Mouse (Mus musculus) urinary bladder, adult 18-20 months (tissue): ENCODE data around the gene 6430628N08Rik.

Experiments used
- DNase-seq, 2 experiments: peaks; one replicate each; pipeline ENCODE4 v3.0.0; 2022; ENCODE audit warnings: low spot score in 2 of 2, mixed read lengths in 2 of 2

6430628N08Rik gene

GRCm38 (mm10) chr4:115890553-115890952 lies at the start of gene 6430628N08Rik:
Gene 6430628N08Rik, plus strand, starts transcription at chr4:115890665.
- DNase-seq: no peak

DNA sequence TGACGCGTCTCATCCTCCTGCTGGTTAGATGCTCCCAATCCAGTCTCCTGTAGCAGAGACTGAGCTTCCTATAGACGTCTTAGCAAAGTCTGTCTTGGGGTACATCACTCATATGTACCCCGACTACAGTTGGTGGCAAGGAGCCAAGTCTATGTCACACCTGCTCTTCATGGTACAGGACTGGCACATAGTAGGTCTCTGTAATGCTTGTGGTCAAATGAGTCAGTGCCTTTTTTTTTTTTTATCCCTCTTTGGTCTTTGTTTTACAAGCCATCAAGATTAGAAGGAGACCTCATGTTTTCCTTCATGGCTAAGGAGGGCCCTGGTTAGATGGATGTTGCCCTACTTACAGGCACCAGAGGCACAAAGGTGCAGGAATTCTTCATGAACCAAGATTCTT lies 49.6 kb upstream of the 6430628N08Rik start:
- no peak for DNase-seq

DNA sequence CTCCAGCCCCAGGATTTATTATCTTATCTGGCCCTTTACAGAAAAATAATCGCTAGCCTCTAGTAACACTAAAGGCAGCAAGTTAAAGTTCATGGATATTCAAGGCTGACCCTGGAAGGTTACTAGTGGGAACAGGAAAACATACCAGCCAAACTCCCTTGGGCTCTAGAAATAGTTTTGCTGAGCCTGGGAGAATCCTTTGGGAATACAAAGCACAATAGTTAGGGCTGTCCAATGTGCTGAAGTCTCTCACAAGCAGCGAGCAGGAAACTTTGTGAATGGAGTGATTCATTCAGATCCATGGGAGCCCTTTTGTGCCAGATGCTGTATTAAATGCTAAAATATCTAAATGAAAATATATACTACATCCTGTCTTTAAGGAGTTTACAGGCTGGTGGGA lies 43.8 kb upstream of the 6430628N08Rik start:
- no peak for DNase-seq

- no peak for DNase-seq
Measured at GRCm38 (mm10) chr4:115847377-115847776, 43.1 kb upstream of the 6430628N08Rik start.

DNA sequence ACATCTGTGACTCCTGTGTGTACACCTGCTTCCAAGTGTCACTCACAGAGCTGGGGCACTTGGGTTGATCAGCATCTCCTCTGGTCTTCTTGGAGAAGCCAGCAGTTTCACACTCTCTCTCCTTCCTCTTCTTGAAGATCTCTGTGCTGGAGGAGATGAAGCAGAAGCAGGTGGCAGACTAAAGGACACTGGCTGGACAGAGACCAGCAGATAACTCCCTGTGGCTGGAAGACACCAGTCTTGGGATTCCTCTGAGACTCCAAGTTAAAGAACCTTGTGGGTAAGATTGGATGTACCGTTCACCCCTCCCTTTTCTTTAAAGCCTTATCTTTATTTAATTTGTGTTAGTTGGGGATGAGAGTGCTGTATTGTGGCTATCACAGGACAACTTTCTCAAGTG lies 42.4 kb upstream of the 6430628N08Rik start:
- DNase-seq: no peak

GRCm38 (mm10) chr4:115848990-115849677 lies 41.3 kb upstream of the 6430628N08Rik start:
- no peak for DNase-seq

GRCm38 (mm10) chr4:115850111-115850510 lies 40.4 kb upstream of the 6430628N08Rik start:
- no peak for DNase-seq

- DNase-seq: no peak
Measured at GRCm38 (mm10) chr4:115850631-115851030, 39.8 kb upstream of the 6430628N08Rik start.

- DNase-seq: no peak
Measured at GRCm38 (mm10) chr4:115851569-115851968, 38.9 kb upstream of the 6430628N08Rik start.

DNA sequence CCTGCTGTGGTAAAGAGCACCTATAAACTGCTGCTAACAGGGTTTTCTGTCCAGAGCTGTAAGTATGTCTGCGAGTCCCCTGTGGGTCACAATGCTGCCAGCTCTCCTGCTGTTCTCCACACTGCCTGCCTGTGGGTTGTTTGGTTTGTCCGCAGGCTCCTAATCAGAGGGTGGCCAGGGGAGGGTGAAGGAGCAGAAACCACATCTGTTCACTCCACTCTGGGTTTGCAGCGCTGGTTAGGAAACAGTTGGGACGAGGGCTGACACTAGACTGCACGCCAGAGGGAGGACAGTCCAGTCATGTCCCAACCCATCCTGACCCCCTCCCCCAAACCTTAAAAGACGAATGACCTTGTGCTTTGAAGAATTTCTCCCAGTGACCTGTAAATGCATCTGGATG lies 35.4 kb upstream of the 6430628N08Rik start:
- no peak for DNase-seq

DNA sequence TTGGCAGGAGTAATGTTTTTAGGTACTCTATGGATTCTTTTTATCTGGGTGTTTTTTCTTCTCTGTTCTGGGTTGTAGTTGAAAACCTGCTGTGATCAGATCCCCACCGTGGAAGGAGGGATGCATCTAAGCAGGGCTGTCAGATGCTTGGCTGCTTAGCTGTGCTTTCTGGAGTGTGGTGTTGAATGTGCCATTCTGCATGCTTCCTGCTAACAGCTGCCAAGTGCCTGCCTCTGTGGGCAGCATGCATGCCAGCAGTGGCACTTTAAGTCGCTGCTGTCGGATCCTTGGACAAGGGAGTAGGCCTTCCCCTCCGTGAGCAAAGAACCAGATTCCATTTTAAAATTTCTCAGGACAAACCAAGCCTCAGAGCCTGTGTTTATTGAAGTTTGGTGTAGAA lies 34.9 kb upstream of the 6430628N08Rik start:
- DNase-seq: no peak

DNA sequence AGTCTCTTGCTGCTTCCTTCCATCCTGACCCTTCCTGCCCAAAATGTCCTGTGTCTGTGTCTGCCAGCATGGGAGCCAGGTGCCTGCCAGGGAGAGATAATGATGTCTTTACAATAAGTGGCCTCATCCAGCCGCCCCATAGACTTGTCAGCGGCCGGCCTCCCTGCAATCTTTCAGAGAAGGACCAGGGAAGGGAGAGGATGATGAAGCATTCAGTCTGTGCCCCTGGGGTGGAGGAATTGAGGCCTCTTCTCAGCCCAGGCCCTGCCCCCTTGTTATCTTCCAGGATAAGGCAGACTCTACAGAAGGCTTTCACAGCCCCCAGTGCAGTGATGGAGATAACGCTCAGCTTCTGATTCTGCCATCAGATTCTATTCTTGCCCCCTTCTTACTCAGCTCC lies 34.2 kb upstream of the 6430628N08Rik start:
- no peak for DNase-seq

DNA sequence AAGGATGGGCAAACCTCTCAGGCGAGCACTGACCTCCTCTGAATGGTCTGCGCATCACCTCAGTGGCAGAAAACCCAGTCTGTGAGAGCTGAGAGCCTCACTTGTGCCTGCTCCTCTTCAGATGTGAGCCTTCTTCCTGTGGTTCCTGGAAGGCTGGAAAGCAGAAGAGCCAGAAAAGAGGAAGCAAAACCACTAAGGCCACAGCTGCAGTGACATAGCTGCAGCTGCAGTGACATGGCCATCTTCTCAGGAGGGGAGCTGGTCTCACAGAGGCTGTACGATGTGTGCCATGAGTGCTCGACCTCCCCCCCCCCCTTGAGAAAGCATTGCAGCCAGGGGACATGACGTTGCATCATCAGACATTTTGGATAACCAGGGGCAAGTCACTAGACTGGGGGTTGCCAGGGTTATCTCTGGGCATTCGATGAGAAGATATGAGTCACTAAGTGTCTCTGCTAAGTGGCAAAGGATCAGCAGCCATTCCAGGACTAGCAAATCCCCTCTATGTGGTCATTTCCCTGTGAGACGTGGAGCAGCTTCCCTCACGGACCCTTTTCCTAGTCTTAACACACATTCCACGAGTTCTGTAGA lies 33.1 kb upstream of the 6430628N08Rik start:
- no peak for DNase-seq

- DNase-seq: no peak
Measured at GRCm38 (mm10) chr4:115863352-115863751, 27.1 kb upstream of the 6430628N08Rik start.

GRCm38 (mm10) chr4:115863880-115864279 lies 26.6 kb upstream of the 6430628N08Rik start:
- no peak for DNase-seq

DNA sequence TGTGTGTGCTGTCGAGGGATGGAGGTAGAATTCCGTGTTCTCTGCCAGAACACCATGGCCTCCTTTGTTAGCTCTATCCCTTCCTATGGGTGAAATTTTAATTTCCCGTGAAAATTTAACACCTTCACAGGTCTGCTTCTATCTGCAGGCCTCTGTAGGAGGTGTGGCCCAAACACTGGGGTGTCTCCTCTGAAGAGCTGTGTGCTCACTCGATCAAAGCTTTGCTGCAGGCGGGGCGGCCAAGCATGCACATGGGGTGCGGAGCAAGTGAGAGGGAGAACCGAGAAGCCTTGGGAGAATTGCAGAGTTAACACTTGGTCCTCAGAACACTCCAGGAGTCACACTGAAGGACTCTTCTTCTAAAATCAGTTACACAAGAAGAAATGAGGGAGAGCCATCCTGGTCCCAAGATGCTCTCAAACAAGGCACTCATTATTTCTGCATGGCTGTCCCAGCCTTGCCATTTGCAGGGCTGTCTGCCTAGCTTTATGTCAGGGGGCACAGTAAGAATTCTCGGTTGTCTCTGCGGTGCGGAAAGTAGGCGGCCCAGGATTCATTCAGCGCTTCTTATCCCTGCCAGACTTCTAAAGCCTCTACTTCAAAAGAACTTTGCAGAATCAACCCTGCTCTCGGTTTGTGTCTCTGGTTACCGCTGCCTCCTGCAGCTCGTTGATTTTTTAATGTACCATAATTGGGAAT lies 20.8 kb upstream of the 6430628N08Rik start:
- DNase-seq: no peak

- DNase-seq: no peak
Measured at GRCm38 (mm10) chr4:115873231-115873630, 17.2 kb upstream of the 6430628N08Rik start.

DNA sequence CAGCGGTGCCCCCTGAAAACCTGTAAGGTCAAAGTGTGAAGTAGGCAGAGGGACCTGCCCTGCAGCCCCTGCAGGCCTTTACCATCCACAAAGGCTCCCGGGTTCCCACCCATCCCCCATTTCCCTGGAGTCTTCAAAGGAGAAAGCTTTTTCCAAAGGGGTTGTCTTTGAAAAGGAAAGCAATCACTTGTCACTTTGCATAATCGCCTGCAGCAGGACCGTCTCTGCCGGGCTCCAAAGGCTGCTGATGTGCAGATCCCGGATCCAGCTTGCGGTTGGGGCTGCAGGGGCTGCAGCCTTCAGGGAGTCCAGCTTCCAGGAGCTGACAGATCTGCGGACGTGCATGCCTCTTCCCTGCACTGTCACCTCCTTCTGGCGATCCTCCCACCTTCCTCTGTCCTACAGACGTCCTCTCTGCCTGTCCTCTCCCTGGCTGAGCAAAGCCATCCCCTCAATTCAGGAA lies 12.2 kb upstream of the 6430628N08Rik start:
- DNase-seq: no peak

DNA sequence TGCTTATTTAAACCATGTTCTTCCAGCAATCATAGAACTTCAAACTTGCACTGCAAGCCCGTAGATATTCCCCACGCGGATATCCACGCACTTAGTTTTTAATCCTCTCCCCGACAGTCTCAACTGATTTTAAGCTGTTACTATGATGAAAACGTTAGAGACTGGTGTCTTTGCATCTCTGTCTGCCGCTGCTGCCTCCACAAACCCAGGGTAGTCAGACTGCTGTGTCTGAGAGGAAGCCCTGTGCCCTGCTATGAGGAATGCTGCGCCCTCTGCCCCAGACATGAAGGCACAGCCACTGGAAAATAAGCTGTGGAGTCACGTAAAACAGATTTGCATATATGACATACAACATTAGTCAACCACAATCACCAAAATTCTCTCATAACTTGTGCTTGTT lies 11.6 kb upstream of the 6430628N08Rik start:
- no peak for DNase-seq

GRCm38 (mm10) chr4:115881183-115881582 lies 9.3 kb upstream of the 6430628N08Rik start:
- no peak for DNase-seq

- no peak for DNase-seq
Measured at GRCm38 (mm10) chr4:115882195-115882594, 8.3 kb upstream of the 6430628N08Rik start.

DNA sequence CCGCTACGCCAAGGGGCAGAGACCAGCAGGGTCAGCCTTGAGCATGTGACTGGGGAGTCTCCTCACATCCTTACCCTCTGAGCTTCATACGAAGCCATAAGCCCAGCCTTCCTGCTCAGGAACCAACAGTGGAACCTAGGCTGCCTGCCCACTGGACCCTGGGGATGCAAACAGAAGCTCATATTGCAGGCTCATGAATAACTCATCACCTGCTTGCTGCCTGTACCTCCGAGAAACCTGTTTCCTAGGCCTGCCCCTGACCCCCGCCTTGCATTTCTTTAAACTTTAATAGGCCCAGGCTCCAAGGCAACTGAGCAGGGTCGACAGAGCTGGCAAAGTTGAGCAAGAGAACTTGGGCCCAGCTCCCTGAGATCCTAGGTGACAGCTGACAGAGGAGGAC lies 6.4 kb upstream of the 6430628N08Rik start, which contains the start of gene Kncn:
Gene Kncn (plus strand): TSS at position 379 of the 400 bp plus-strand sequence.
- no peak for DNase-seq

GRCm38 (mm10) chr4:115885846-115886245 lies 4.6 kb upstream of the 6430628N08Rik start:
- no peak for DNase-seq
